Mouse (Mus musculus) kidney, adult 8-10 months (tissue): ENCODE results near the gene 9530003J23Rik.
"Not testable (repeated sequence)": the region's sequence is repeated elsewhere in the genome, so short reads cannot be mapped to it uniquely, and the experiment has no call there.

Experiments
- DNase-seq, 2 experiments: peaks; one replicate each; pipeline ENCODE4 v3.0.0; 2022

9530003J23Rik gene

GRCm38 (mm10) chr10:117238603-117239002 is at the start of gene 9530003J23Rik:
Gene 9530003J23Rik, minus strand, starts transcription at chr10:117238703.
- DNase-seq, result no peak

- DNase-seq, result no peak
Measured at GRCm38 (mm10) chr10:117287226-117287850, 48.8 kb upstream of the 9530003J23Rik start.

GRCm38 (mm10) chr10:117286366-117286970 is 48.0 kb upstream of the 9530003J23Rik start:
- DNase-seq, result no peak

GRCm38 (mm10) chr10:117285584-117285983 is 47.1 kb upstream of the 9530003J23Rik start:
- not testable (repeated sequence) for DNase-seq

- DNase-seq, result no peak
Measured at GRCm38 (mm10) chr10:117284578-117285520, 46.3 kb upstream of the 9530003J23Rik start.

- no peak for DNase-seq
Measured at GRCm38 (mm10) chr10:117283871-117284577, 45.5 kb upstream of the 9530003J23Rik start.

- DNase-seq, result not testable (repeated sequence)
Measured at GRCm38 (mm10) chr10:117283196-117283595, 44.7 kb upstream of the 9530003J23Rik start.

- no peak for DNase-seq
Measured at GRCm38 (mm10) chr10:117282551-117282950, 44.0 kb upstream of the 9530003J23Rik start.

- peak in 1 of 2 experiments; percentile 2 for DNase-seq
Measured at GRCm38 (mm10) chr10:117282049-117282448, 43.5 kb upstream of the 9530003J23Rik start, which contains the start of gene Lyz2. Gene Lyz2, minus strand, starts transcription at chr10:117282321.

GRCm38 (mm10) chr10:117281381-117281920 is 42.9 kb upstream of the 9530003J23Rik start:
- no peak for DNase-seq

- no peak for DNase-seq
Measured at GRCm38 (mm10) chr10:117280000-117280399, 41.5 kb upstream of the 9530003J23Rik start.

GRCm38 (mm10) chr10:117278510-117278909 is 40.0 kb upstream of the 9530003J23Rik start:
- not testable (repeated sequence) for DNase-seq

- DNase-seq, result not testable (repeated sequence)
Measured at GRCm38 (mm10) chr10:117277779-117278178, 39.3 kb upstream of the 9530003J23Rik start.

- DNase-seq, result no peak
Measured at GRCm38 (mm10) chr10:117275681-117276369, 37.3 kb upstream of the 9530003J23Rik start.

- DNase-seq, result not testable (repeated sequence)
Measured at GRCm38 (mm10) chr10:117274645-117275044, 36.1 kb upstream of the 9530003J23Rik start.

GRCm38 (mm10) chr10:117272023-117272422 is 33.5 kb upstream of the 9530003J23Rik start:
- DNase-seq, result no peak

GRCm38 (mm10) chr10:117259870-117260269 is 21.4 kb upstream of the 9530003J23Rik start:
- DNase-seq, result no peak

GRCm38 (mm10) chr10:117235866-117236265 is 2.6 kb downstream of the 9530003J23Rik start:
- DNase-seq, result no peak

GRCm38 (mm10) chr10:117234825-117235224 is 3.7 kb downstream of the 9530003J23Rik start:
- DNase-seq, result no peak

GRCm38 (mm10) chr10:117229826-117230225 is 8.7 kb downstream of the 9530003J23Rik start:
- DNase-seq, result peak; percentile 82 to 87

- no peak for DNase-seq
Measured at GRCm38 (mm10) chr10:117226002-117226401, 12.5 kb downstream of the 9530003J23Rik start.

GRCm38 (mm10) chr10:117225094-117225493 is 13.4 kb downstream of the 9530003J23Rik start:
- no peak for DNase-seq
